Comparison of ENCODE assay signal across 9 mouse cellular contexts in the genomic region with DNA sequence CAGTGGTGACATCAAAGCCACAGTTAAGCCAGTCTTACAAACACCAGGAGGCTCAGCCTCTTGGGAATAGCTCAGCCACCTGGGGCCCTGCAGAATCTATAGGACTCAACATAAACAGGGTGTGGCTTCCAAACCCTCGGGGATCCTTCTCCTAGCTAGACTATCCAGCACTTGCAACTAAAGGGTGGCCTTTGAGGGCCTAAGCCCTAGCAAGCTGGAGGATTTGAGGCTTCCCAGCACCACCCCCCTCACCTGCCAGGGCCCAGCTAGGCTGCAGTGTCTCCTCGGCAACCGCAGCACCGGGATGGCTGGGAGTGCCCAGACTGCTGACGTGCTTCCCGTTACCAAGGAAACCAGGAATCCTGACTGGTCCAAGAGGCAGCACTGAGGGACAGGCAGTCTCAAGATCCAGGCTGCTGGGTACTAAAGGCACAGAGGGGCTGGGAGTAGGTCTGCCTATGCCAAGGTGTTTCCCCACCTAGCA. TPM values are rescaled to one million over a fixed set of nuclear protein-coding genes. Genes with fewer than 3 reads are reported as not detected.
DNase-seq lines count a peak whose midpoint lies in the region; ATAC-seq and TF ChIP-seq lines count a peak whose summit lies in the region.
"Had no signal": no experiment of that assay in that cellular context is flagged by ENCODE, and none has a peak within 500 bp of the region (broad histone marks: within the 10 kb centered on the region; RNA-seq: fewer than 3 reads in every experiment).

No protein-coding gene starts in this region.

- peak overlapping the region; percentile 90 for H3K27ac ChIP-seq in cerebellum, adult 2 months (ENCODE audit: insufficient read depth, low read length)
- peak overlapping the region; percentile 88 for H3K27ac ChIP-seq in forebrain, postnatal 0 days (ENCODE audit: low read depth, low read length)
- H3K27ac ChIP-seq in liver, postnatal 0 days (ENCODE audit: low read depth) = no peak overlapping the region

- peak; percentile 90 for ATAC-seq in forebrain, postnatal 0 days
- ATAC-seq in liver, postnatal 0 days = peak; percentile 36
- no peak for ATAC-seq in megakaryocyte progenitor cell, adult 5-6 weeks (replicated peaks; ENCODE audit: poor library complexity)

- peaks cover 44% of the 10 kb centered on the region for H3K4me1 ChIP-seq in cerebellum, adult 2 months (ENCODE audit: control insufficient read depth, insufficient read depth, low read length)
- peaks cover 25% of the 10 kb centered on the region for H3K4me1 ChIP-seq in forebrain, postnatal 0 days (ENCODE audit: insufficient read depth)
- no peaks in the 10 kb centered on the region for H3K4me1 ChIP-seq in liver, postnatal 0 days (ENCODE audit: insufficient read depth)

- peak; percentile 51 for DNase-seq in ES-CJ7 (ENCODE audit: low read depth, low spot score)
- peak; percentile 92 to 97 for DNase-seq in cerebellum, adult 2 months
- peak; percentile 88 for DNase-seq in forebrain, postnatal 0 days
- peak; percentile 19 to 63 for DNase-seq in kidney, postnatal 25 days
- DNase-seq in liver, postnatal 0 days = no peak
- peak; percentile 92 to 95 for DNase-seq in right cerebral cortex, postnatal 10 days (ENCODE audit: low spot score in 2 of 2)
- no peak for DNase-seq in spleen, postnatal 36 days (ENCODE audit: low spot score in 2 of 2)

- 0% methylated on average over 6 of the region's 6 CpGs for WGBS in cerebellum, adult 2 months
- WGBS in forebrain, postnatal 0 days = 5% methylated on average over 6 of the region's 6 CpGs
- WGBS in liver, postnatal 0 days (ENCODE audit: insufficient replicate concordance) = 39% methylated on average over 6 of the region's 6 CpGs

- TF ChIP-seq EP300 in liver, postnatal 0 days (IDR thresholded peaks at IDR 0.05; ENCODE audit: low read depth) = no peak

- H3K27me3 ChIP-seq in cerebellum, adult 2 months (ENCODE audit: control insufficient read depth, insufficient read depth, low read length) = no peaks in the 10 kb centered on the region
- no peaks in the 10 kb centered on the region for H3K27me3 ChIP-seq in forebrain, postnatal 0 days (ENCODE audit: insufficient read depth, low read length)
- no peaks in the 10 kb centered on the region for H3K27me3 ChIP-seq in liver, postnatal 0 days (ENCODE audit: insufficient read depth, low read length)

- peak overlapping the region; percentile 61 for H3K9ac ChIP-seq in forebrain, postnatal 0 days
- no peak overlapping the region for H3K9ac ChIP-seq in liver, postnatal 0 days (replicated peaks)

- H3K9me3 ChIP-seq in forebrain, postnatal 0 days (ENCODE audit: low read length) = no peaks in the 10 kb centered on the region
- no peaks in the 10 kb centered on the region for H3K9me3 ChIP-seq in liver, postnatal 0 days (ENCODE audit: low read length)

- H3K4me3 ChIP-seq in cerebellum, adult 2 months (replicated peaks; ENCODE audit: insufficient read depth, low read depth, low read length) = peak overlapping the region; percentile 59
- H3K4me3 ChIP-seq in forebrain, postnatal 0 days (ENCODE audit: low read depth, low read length) = peak overlapping the region; percentile 36
- no peak overlapping the region for H3K4me3 ChIP-seq in liver, postnatal 0 days (ENCODE audit: low read depth, low read length)

- H3K4me2 ChIP-seq in forebrain, postnatal 0 days (ENCODE audit: low read depth) = peak overlapping the region; percentile 63
- H3K4me2 ChIP-seq in liver, postnatal 0 days (ENCODE audit: low read depth, low read length) = no peak overlapping the region

- H3K36me3 ChIP-seq in forebrain, postnatal 0 days (ENCODE audit: insufficient read depth) = peaks cover 52% of the 10 kb centered on the region
- H3K36me3 ChIP-seq in liver, postnatal 0 days (replicated peaks; ENCODE audit: insufficient read depth, low read length) = no peaks in the 10 kb centered on the region

- peak; percentile 66; the same call in 1 of the 2 replicates for TF ChIP-seq POLR2A in cerebellum, adult 2 months (IDR thresholded peaks at IDR 0.05; ENCODE audit: borderline replicate concordance, insufficient read depth, low read length)

- no peak for TF ChIP-seq CTCF in cerebellum, adult 2 months (IDR thresholded peaks at IDR 0.05; ENCODE audit: borderline replicate concordance, insufficient read depth, low read depth, low read length)
- TF ChIP-seq CTCF in forebrain, postnatal 0 days (IDR thresholded peaks at IDR 0.05; ENCODE audit: low read depth) = no peak
- no peak for TF ChIP-seq CTCF in liver, postnatal 0 days (IDR thresholded peaks at IDR 0.05; ENCODE audit: low read depth)

RNA-seq across cellular contexts. Expression of a gene that starts 12.4 kb away (rescaled TPM):
- polyA plus RNA-seq in cerebellum, adult 2 months (2012; rRNA removed) = 441 and 475 TPM in 2 replicates
- total RNA-seq in forebrain, postnatal 0 days (2014; rRNA removed) = 451 and 455 TPM in 2 replicates
- polyA plus RNA-seq in forebrain, postnatal 0 days (2015; fragmentation: Nextera tagmentation; extraction: Ambion mirVana) = 329 and 350 TPM in 2 replicates
- 0.92 and 0.94 TPM in 2 replicates for polyA plus RNA-seq in liver, postnatal 0 days (2015; fragmentation: Nextera tagmentation; extraction: Ambion mirVana)
- not detected in 2 replicates for total RNA-seq in megakaryocyte progenitor cell, adult 5-6 weeks (2015)
- not detected in 2 replicates for total RNA-seq in megakaryocyte progenitor cell, adult 5-6 weeks (2017)
- total RNA-seq: MEL had no signal

RNA-seq across cellular contexts. Expression of a gene that starts 14.9 kb away (rescaled TPM):
- polyA plus RNA-seq in cerebellum, adult 2 months (2012; rRNA removed) = 102 and 108 TPM in 2 replicates
- total RNA-seq in forebrain, postnatal 0 days (2014; rRNA removed) = 100 and 124 TPM in 2 replicates
- polyA plus RNA-seq in forebrain, postnatal 0 days (2015; fragmentation: Nextera tagmentation; extraction: Ambion mirVana) = 88.8 and 100 TPM in 2 replicates
- 21.6 and 24.0 TPM in 2 replicates for polyA plus RNA-seq in liver, postnatal 0 days (2015; fragmentation: Nextera tagmentation; extraction: Ambion mirVana)
- 16.2 and 21.0 TPM in 2 replicates for total RNA-seq in megakaryocyte progenitor cell, adult 5-6 weeks (2015)
- total RNA-seq in megakaryocyte progenitor cell, adult 5-6 weeks (2017) = 9.5 and 16.2 TPM in 2 replicates

RNA-seq across cellular contexts. Expression of a gene that starts 30.9 kb away (rescaled TPM):
- polyA plus RNA-seq in cerebellum, adult 2 months (2012; rRNA removed) = 0.60 and 0.61 TPM in 2 replicates
- not detected in 2 replicates for total RNA-seq in forebrain, postnatal 0 days (2014; rRNA removed)
- polyA plus RNA-seq in forebrain, postnatal 0 days (2015; fragmentation: Nextera tagmentation; extraction: Ambion mirVana) = 0.17 and 0.21 TPM in 2 replicates
- polyA plus RNA-seq in liver, postnatal 0 days (2015; fragmentation: Nextera tagmentation; extraction: Ambion mirVana) = 2,004 and 2,190 TPM in 2 replicates
- not detected in 2 replicates for total RNA-seq in megakaryocyte progenitor cell, adult 5-6 weeks (2015)
- total RNA-seq in megakaryocyte progenitor cell, adult 5-6 weeks (2017) = not detected in 2 replicates
- total RNA-seq: MEL had no signal

Comparison
In these comparisons a context has a peak if more than half of its experiments do, and no peak if none do; other contexts are left out.
1. DNase-seq: peak in ES-CJ7 (single experiment), cerebellum, adult 2 months (2 of 2), forebrain, postnatal 0 days (single experiment), kidney, postnatal 25 days (2 of 2) and right cerebral cortex, postnatal 10 days (2 of 2); none in liver, postnatal 0 days (single experiment) and spleen, postnatal 36 days (0 of 2).
2. RNA of a gene that starts 12.4 kb away (polyA plus RNA-seq): 441 to 475 TPM in cerebellum, adult 2 months and 329 to 350 TPM in forebrain, postnatal 0 days; 0.92 to 0.94 TPM in liver, postnatal 0 days; every median in the first group is over 100 times any median in the second.
3. RNA of a gene that starts 30.9 kb away (polyA plus RNA-seq): 2,004 to 2,190 TPM in liver, postnatal 0 days; 0.60 to 0.61 TPM in cerebellum, adult 2 months and 0.17 to 0.21 TPM in forebrain, postnatal 0 days; every median in the first group is over 1,000 times any median in the second.